Mouse (Mus musculus) ES-E14 (cell line): Measurements from ENCODE around the gene Ahctf1.

Experiments used
- CHD2 ChIP-seq: IDR thresholded peaks from 2 replicates; pipeline ENCODE4 v1.6.1; 2014; ENCODE audit warnings: mild to moderate bottlenecking, low read depth, low read length, inconsistent platforms
- HCFC1 ChIP-seq: IDR thresholded peaks from 2 replicates; pipeline ENCODE4 v1.6.1; 2012; ENCODE audit warnings: low read length, inconsistent platforms, borderline replicate concordance; ENCODE audit not compliant: insufficient read depth
- MAFK ChIP-seq: IDR thresholded peaks from 2 replicates; pipeline ENCODE4 v1.6.1; 2014; ENCODE audit warnings: mild to moderate bottlenecking, low read depth, low read length, inconsistent platforms; ENCODE audit not compliant: insufficient read depth
- ZC3H11A ChIP-seq: IDR thresholded peaks from 2 replicates; pipeline ENCODE4 v1.6.1; 2012; ENCODE audit warnings: low read depth, mild to moderate bottlenecking, inconsistent platforms, low read length, borderline replicate concordance
- ZNF384 ChIP-seq: IDR thresholded peaks from 2 replicates; pipeline ENCODE4 v1.6.1; 2012; ENCODE audit warnings: low read depth, low read length, inconsistent platforms

GRCm38 (mm10) chr1:179843981-179844380 lies 40.5 kb upstream of the Ahctf1 start:
- no peak for TF ChIP-seq HCFC1
- TF ChIP-seq MAFK, result no peak
- TF ChIP-seq CHD2, result no peak
- no peak for TF ChIP-seq ZNF384
- TF ChIP-seq ZC3H11A, result no peak
